Mouse (Mus musculus) hindbrain, embryonic 16.5 days (tissue): ENCODE measurements around the gene Vamp5. TPM values are rescaled to one million over a fixed set of nuclear protein-coding genes. Genes with fewer than 3 reads are reported as not detected.

Experiments used
- ATAC-seq: fragments of 200-750 bp; cut with Nextera tagmentation; 2 replicates; pipeline ENCODE4 v1.8.0; 2017; ENCODE audit warnings: moderate TSS enrichment, moderate library complexity
- H3K27ac ChIP-seq: fragments of 300-500 bp; sonication (generic); 2 replicates; pipeline ENCODE4 v1.5.1; 2014; ENCODE audit warnings: low read depth, mild to moderate bottlenecking, control low read depth, low read length, moderate library complexity
- H3K27me3 ChIP-seq: fragments of 300-500 bp; sonication (generic); replicated peaks from 2 replicates; pipeline ENCODE4 v1.6.1; 2014; ENCODE audit warnings: low read length; ENCODE audit not compliant: control insufficient read depth, insufficient read depth
- H3K36me3 ChIP-seq: fragments of 300-500 bp; sonication (generic); 2 replicates; pipeline ENCODE4 v1.6.1; 2014; ENCODE audit warnings: mild to moderate bottlenecking, low read length, moderate library complexity, mixed read lengths; ENCODE audit not compliant: control insufficient read depth, insufficient read depth
- H3K4me1 ChIP-seq: fragments of 300-500 bp; sonication (generic); 2 replicates; pipeline ENCODE4 v1.6.1; 2014; ENCODE audit warnings: low read depth, low read length; ENCODE audit not compliant: control insufficient read depth, insufficient read depth
- H3K4me2 ChIP-seq: fragments of 300-500 bp; sonication (generic); 2 replicates; pipeline ENCODE4 v1.6.1; 2014; ENCODE audit warnings: mild to moderate bottlenecking, low read length, control low read depth, moderate library complexity
- H3K4me3 ChIP-seq: fragments of 300-500 bp; sonication (generic); 2 replicates; pipeline ENCODE4 v1.5.1; 2014; ENCODE audit warnings: mild to moderate bottlenecking, low read length, control low read depth, moderate library complexity
- H3K9ac ChIP-seq: fragments of 300-500 bp; sonication (generic); 2 replicates; pipeline ENCODE4 v1.6.1; 2014; ENCODE audit warnings: low read depth, mild to moderate bottlenecking, control low read depth, low read length, moderate library complexity
- H3K9me3 ChIP-seq: fragments of 300-500 bp; sonication (generic); 2 replicates; pipeline ENCODE4 v1.6.1; 2014; ENCODE audit warnings: mild to moderate bottlenecking, low read length, moderate library complexity; ENCODE audit not compliant: control insufficient read depth
- WGBS: fragments of 180-500 bp; shearing (Covaris S2); extraction: QIAGEN DNeasy Blood & Tissue Kit; methylation state at CpG from one replicate; pipeline ENCODE4 v1.1.7; 2014; 5-methylcytosine and 5-hydroxymethylcytosine counted together
- polyA plus RNA-seq: library from polyadenylated mRNA; unstranded; fragments of >200 nt; fragmentation: Nextera tagmentation; extraction: Ambion mirVana; gene quantifications from 2 replicates; pipeline ENCODE4 v1.2.1, GENCODE M21; 2015

Vamp5 gene
- polyA plus RNA-seq, 1 experiment from 2014 or later = 20.1 TPM

DNA sequence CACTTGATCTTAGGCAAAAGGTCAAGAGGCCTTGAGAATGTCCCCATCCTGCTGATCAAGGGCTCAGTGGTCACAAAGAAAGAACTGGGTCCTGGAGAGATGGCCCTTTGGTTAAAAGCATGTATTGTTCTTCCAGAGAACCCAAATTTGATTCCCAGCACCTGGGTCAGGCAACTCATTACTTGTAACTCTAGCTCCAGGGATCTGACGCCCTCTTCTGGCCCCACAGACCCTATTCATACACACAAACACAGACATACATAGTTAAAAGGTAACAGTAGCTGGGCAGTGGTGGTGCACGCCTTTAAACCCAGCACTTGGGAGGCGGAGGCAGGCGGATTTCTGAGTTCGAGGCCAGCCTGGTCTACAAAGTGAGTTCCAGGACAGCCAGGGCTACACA, 12.1 kb upstream of the Vamp5 start:
- no peak for ATAC-seq
- Histone ChIP-seq H3K4me1 (peaks cover 10% of the 10 kb centered on the region; the same call in 1 of the 2 replicates), H3K9ac (no peak overlapping the region), H3K4me2 (no peak overlapping the region), H3K9me3 (no peaks in the 10 kb centered on the region), H3K36me3 (no peaks in the 10 kb centered on the region), H3K4me3 (no peak overlapping the region), H3K27ac (no peak overlapping the region), H3K27me3 (peaks cover 3% of the 10 kb centered on the region)
- WGBS = 90% methylated on average over 5 of the region's 5 CpGs

DNA sequence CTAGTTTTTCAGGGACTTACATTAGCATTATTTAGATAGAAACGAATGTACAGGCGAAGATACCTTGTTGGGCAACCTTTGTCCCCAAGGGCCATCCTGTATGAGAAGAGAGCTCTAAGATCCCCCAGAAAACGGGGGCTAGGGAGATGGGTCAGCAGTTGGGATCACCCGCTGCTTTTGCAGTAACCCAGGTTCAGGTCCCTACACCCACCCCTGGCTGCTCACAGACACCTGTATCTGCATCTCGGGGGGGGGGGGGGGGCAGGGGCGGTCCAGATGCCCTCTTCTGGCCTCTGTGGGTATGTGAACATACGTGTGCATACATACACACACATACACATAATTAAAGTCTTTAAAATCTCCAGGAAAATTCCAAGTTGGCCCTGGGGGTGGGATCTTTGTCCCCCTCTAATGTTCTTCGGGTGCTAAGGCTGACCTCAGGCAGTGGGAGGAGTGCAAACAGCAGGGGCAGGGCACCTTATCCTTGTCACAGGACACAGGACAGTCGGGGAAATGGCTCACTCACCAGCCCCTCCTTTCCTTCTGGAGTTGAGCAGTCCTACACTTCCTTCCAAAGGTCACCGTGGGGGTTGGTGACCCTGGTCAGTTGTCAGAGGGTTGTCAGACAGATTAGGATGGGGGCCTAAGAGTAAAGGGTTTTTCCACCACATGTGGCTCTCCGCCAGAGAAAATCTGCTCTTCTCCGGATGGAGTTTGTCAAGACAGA, 10.7 kb upstream of the Vamp5 start:
- no peak for ATAC-seq
- peak overlapping the region; percentile 40; the same call in 1 of the 2 replicates for H3K27ac ChIP-seq
- peaks cover 3% of the 10 kb centered on the region for H3K27me3 ChIP-seq
- H3K4me1 ChIP-seq = peaks cover 10% of the 10 kb centered on the region; the same call in 1 of the 2 replicates
- 26% methylated on average over 11 of the region's 12 CpGs for WGBS
- H3K9ac ChIP-seq = no peak overlapping the region
- no peaks in the 10 kb centered on the region for H3K9me3 ChIP-seq
- peak overlapping the region; percentile 54 for H3K4me2 ChIP-seq
- H3K36me3 ChIP-seq = no peaks in the 10 kb centered on the region
- peak overlapping the region; percentile 29 for H3K4me3 ChIP-seq

DNA sequence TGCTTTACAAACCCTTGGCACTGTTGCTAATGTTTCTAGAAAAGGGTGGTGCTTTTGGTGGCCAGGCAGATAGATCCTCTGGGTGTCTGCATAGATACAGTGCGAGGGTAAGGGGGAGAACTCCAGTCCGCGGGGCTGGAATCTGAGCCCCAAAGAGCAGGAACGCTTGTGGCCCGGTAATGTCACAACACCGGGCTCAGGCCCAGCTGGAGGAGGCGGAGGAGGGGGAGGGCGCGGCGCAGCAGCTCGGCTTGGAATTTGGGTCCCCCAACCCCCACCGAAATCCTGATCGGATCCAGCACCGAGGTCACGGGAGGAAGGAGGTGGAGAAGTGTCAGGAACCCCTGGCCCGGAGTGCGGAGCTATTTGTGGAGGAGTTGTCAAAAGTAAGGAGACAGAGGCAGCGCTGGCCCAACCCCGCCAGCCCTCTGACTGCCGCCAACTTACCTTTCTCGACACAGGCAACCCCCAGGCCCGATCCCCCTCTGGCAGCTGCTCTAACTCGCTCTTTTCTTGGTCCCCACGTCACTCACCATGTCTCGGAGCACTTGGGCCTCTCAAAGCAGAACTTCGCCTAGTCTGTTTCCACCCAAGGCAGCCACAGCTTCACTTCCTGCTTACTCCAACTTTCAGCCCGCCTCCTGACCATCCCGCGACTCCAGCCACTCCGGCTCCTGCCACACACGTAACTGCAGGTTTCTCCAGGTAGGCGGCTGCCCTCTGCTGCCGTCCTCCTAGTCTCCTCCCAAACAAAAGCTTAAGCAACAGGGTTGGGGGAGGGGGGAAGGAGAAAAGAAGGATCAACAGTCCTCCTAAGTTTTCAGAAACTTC, 9.9 kb upstream of the Vamp5 start, which contains the start of gene Vamp8:
Vamp8 (minus strand) TSS at position 763 of the 831 bp plus-strand sequence.
- WGBS = 3% methylated on average over 31 of the region's 33 CpGs
- Histone ChIP-seq H3K9me3 (no peaks in the 10 kb centered on the region), H3K9ac (peak within 1 kb of the TSS; percentile 28), H3K4me1 (peaks cover 10% of the 10 kb centered on the region; the same call in 1 of the 2 replicates), H3K36me3 (no peaks in the 10 kb centered on the region), H3K4me3 (peak within 1 kb of the TSS; percentile 29), H3K4me2 (peak within 1 kb of the TSS; percentile 54), H3K27me3 (peaks cover 3% of the 10 kb centered on the region), H3K27ac (peak within 1 kb of the TSS; percentile 40)
- peak; percentile 45; the same call in 1 of the 2 replicates for ATAC-seq

DNA sequence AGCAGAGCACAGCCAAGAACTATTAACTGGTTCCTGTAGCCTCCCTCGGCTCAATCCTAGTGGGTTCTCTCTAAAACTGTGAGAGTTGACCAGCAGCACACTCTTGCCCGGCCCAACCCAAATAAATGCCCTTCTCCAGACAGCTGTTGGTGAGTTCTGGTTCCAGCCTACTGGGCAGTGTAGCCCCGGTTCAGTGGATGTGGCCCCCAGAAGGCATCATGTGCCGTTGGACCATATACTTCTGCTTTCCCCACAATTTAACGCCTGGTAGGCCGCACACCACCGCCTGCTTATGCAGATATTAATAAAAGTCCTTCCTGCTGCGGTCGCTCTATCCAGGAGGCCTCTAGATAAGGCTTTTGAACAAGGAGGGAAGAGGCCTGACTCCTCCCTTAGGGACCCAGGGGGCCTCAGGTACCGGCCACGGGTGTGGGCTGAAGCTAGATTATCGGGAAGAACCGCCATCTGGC, 9.2 kb upstream of the Vamp5 start:
- H3K36me3 ChIP-seq = no peaks in the 10 kb centered on the region
- H3K4me2 ChIP-seq = peak overlapping the region; percentile 54
- peak overlapping the region; percentile 28 for H3K9ac ChIP-seq
- peaks cover 10% of the 10 kb centered on the region; the same call in 1 of the 2 replicates for H3K4me1 ChIP-seq
- H3K27ac ChIP-seq = 0 out of 2 replicates have a peak overlapping the region, but pooled peaks have one; percentile 7
- peaks cover 3% of the 10 kb centered on the region for H3K27me3 ChIP-seq
- ATAC-seq = peak; percentile 24; the same call in 1 of the 2 replicates
- H3K4me3 ChIP-seq = peak overlapping the region; percentile 29
- WGBS = 37% methylated on average over 13 of the region's 13 CpGs
- H3K9me3 ChIP-seq = no peaks in the 10 kb centered on the region

DNA sequence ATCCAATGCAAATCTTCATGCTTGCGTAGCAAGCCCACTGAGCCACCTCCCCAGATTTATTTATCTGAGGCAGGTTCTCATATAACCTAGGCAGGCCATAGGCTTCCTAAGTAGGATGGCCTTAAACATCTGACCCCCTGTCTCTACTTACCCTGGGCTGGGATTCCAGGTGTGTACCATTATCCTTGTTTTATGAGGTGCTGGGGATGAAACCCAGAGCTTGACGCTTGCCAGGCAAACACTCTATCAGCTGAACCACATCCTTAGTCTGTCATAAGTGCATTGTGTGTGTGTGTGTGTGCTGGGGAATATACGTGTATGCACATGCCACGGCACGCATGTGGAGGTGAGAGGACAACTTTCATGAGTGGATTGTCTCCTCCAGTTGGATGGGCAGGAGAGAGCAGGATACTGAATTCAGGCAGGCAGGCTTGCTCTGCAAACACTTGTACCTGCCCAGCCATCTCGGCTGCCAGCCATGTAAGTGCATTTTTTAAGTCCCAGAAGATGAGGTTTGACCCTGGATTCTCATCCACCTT, 8.6 kb upstream of the Vamp5 start:
- Histone ChIP-seq H3K9me3 (no peaks in the 10 kb centered on the region), H3K27me3 (peaks cover 3% of the 10 kb centered on the region), H3K4me3 (no peak overlapping the region), H3K4me1 (peaks cover 10% of the 10 kb centered on the region; the same call in 1 of the 2 replicates), H3K4me2 (no peak overlapping the region), H3K36me3 (no peaks in the 10 kb centered on the region), H3K27ac (no peak overlapping the region), H3K9ac (no peak overlapping the region)
- ATAC-seq = no peak
- WGBS = 91% methylated on average over 6 of the region's 6 CpGs

DNA sequence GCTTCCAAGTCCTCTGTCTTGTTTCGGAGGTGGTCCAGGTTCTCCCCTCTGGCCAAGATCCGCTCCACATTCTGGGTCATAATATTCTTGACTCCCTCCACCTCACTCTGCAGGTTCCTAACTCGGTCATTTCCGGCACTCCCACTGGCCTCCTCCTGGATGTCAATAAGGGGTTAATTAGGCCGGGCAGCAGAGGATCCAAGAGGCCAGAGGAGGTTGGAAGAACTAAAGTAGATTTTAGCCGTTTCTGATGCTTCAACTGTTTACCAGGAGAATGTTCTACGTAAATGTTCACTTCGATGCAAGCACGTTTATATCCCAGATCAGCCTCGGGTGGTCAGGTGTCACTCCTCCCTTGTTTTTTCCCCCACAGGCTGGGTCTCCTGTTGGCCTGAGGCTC, 8.0 kb upstream of the Vamp5 start:
- WGBS = 79% methylated on average over 10 of the region's 10 CpGs
- H3K9me3 ChIP-seq = no peaks in the 10 kb centered on the region
- H3K27ac ChIP-seq = no peak overlapping the region
- no peak overlapping the region for H3K9ac ChIP-seq
- H3K4me3 ChIP-seq = no peak overlapping the region
- peaks cover 10% of the 10 kb centered on the region; the same call in 1 of the 2 replicates for H3K4me1 ChIP-seq
- H3K27me3 ChIP-seq = peaks cover 3% of the 10 kb centered on the region
- H3K4me2 ChIP-seq = no peak overlapping the region
- no peak for ATAC-seq
- no peaks in the 10 kb centered on the region for H3K36me3 ChIP-seq

DNA sequence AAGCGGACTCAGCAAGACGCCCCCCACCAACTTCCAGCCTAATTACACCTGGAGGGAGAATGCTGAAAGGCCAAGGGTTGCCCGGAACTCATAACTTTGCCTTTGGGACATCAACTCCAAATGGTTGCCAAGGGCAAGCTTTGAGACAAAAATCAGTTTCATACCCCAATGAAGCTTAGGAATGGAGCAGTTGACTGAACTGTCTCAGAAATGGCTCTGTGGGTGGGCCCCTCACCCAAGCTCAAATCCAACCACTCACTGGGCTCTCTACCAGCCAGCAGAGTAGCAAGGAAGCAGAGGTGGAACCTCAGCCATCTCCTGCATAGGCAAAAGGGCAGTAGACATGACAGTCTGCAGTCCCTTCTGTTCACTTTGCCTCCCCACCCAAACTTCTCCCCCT, 7.5 kb upstream of the Vamp5 start:
- peaks cover 3% of the 10 kb centered on the region for H3K27me3 ChIP-seq
- H3K4me3 ChIP-seq = no peak overlapping the region
- no peak for ATAC-seq
- no peak overlapping the region for H3K9ac ChIP-seq
- no peaks in the 10 kb centered on the region for H3K9me3 ChIP-seq
- WGBS = 76% methylated on average over 3 of the region's 3 CpGs
- no peak overlapping the region for H3K27ac ChIP-seq
- no peak overlapping the region for H3K4me2 ChIP-seq
- H3K4me1 ChIP-seq = peaks cover 10% of the 10 kb centered on the region; the same call in 1 of the 2 replicates
- H3K36me3 ChIP-seq = no peaks in the 10 kb centered on the region

DNA sequence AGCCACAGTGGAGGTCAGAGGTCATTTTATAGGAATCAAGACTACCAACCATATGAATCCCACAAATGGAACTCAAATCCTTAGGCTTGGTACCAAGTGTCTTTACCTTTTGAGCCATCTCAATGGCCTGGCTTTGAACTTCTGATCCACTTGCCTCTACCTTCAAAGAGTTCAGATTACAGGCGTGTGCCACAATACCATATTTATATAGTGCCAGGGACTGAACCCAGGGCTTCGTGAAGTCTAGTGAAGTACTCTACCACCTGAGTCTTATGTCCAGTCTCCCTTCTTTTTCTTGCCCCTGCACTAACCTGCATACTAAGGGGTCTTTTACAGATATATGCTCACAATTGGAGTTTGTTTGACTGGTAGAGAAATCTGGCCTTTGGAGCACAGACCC, 6.3 kb upstream of the Vamp5 start:
- 92% methylated on average over 2 of the region's 2 CpGs for WGBS
- no peak overlapping the region for H3K4me2 ChIP-seq

More for the DNA sequence above, 6.3 kb upstream of the Vamp5 start:
- H3K27ac ChIP-seq = no peak overlapping the region
- no peak for ATAC-seq
- no peak overlapping the region for H3K4me3 ChIP-seq
- peaks cover 10% of the 10 kb centered on the region; the same call in 1 of the 2 replicates for H3K4me1 ChIP-seq
- H3K9me3 ChIP-seq = no peaks in the 10 kb centered on the region
- H3K27me3 ChIP-seq = peaks cover 3% of the 10 kb centered on the region
- no peaks in the 10 kb centered on the region for H3K36me3 ChIP-seq
- H3K9ac ChIP-seq = no peak overlapping the region
